Mouse (Mus musculus) cerebral cortex, adult 2 months (tissue): ENCODE measurements around the gene Alpk1.

Experiments used
- WGBS: fragments of 180-500 bp; shearing (Covaris S2); methylation state at CpG from one replicate; pipeline ENCODE4 v1.1.7; 2018; 5-methylcytosine and 5-hydroxymethylcytosine counted together

Gene Alpk1

DNA sequence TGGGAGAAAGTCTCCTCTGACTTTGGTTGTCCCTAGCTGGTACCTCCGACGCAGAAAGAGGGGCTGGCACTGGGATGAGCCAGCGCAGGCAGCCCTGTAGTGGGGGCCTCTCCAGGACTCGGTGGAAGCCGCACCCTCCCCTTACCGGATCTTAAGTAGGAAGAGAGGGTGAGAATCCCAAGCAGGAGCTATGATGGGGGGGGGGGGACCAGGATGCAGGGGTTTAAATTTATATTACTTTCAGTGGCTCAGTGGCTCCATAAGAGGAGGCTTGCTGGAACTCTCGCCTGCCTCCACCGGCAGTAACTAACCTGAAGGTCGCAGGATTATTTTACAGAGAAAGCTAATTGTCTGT is 152.4 kb downstream of the Alpk1 start:
- WGBS = 22% methylated on average over 9 of the region's 9 CpGs

DNA sequence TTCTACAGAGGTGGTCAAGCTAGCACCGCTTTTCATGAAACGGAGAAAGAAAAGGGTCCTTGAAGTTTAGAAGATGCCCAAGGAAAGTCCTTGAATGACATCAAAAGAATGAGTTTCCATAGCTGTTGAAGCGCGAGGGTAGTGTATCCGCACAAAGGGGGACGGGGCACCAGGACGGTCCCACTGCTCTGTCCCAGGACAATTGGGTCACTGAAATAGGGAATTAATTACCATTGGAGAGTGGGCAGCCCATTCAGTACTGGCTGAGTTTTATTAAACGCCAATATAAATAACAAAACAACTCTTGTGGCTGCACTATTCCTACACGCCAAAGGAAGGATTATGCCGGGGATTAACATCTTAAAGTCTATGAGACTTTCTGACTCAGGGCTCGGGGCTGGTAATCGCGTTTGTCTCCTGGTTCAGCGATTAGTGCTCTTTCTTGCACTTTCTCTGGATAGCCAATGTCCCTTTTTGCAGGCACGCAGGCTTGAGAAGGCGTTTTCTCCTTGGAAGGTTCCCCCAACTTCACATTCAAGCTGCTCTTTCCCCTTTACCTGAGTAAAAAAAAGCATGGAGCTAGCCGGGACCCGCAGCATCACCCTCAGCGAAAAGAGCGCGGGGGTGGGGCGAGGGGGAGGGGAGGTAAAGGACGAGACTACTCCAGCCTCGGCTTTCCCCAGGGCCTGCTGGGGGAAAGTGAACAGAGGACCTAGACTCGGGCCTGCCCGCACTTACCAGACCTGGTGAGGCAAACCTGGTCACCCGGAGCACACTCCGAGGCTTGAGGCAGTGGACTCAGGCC is 153.0 kb downstream of the Alpk1 start:
- WGBS = 10% methylated on average over 28 of the region's 28 CpGs

DNA sequence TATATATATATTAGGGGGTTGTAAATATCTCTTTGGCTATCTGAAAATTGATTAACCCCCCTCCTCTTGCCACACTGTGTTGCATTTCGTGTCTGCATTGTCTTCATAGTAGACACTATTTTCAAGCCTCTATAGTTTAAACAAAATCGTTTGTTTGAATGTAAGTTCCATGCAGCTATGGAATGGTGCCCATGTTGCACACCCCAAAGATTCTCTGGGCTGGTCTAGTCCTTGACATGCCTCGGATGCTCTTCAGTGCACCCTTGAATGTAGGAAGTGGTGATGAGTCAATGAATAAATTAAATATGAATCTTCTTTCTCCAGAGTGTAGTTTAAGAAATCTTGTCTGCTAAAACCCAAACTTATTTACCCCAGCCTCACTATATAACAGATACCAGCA is 153.8 kb downstream of the Alpk1 start:
- WGBS = 15% methylated on average over 3 of the region's 3 CpGs

DNA sequence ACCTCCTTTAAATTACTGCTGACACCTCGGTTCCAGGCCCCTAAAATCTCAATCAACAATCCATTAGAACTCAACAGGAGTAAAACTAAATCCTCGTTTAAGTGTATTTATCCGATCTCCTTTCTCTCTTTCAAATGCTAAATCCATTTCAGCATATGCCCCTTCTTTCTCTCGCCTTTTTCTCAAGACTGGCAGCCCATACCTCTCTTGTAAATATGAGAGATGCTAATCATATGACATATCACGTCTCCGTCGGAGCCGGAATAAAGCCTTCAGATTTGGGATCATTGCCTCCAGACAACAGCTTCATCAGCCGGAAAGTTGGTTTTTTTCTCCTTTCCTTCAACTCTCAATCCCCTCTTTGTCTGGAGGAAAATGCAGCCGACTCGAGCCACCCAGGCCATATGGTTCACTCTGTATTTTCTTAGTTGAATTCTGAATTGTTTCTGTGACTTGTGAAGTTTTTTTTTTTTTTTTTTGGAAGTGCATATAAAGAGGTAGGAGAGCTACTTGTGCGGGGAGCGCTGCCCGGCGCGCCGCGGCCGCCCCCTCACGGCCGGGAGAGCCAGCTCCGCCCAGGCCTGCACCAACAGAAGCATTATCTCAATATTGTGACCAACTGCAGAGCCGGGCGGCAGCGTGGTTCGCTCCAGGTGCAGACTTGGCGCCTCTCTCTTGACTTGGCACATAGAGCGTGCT is 154.5 kb downstream of the Alpk1 start:
- 3% methylated on average over 28 of the region's 28 CpGs for WGBS

DNA sequence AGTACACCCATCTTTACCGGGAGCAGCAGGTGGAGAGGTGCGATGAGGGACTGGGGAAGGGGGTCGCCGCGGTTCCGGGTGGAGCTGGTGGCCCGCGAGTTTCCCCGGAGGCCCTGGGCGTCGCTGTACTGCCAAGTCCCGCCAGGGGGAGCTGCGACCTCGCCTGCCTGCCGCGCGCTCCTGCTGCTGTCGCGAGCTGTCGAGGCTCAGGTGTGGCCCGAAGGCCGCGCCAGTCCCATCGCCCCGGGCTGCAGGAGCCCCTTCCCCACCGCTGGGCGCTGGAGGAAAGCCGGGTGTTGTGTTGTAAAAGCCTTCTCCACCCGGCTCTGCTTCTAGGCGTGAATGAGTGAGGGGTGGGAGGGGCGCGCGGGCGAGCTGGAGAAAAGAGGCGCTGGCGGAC is 155.0 kb downstream of the Alpk1 start:
- under 1% methylated on average over 36 of the region's 36 CpGs for WGBS
